Comparison of ENCODE assay signal across 11 mouse cellular contexts in genomic region chr1:38263251-38263650, GRCm38 (mm10).
DNase-seq lines count a peak whose midpoint lies in the region; ATAC-seq lines count a peak whose summit lies in the region.
"Had no signal": no experiment of that assay in that cellular context is flagged by ENCODE, and none has a peak within 500 bp of the region (broad histone marks: within the 10 kb centered on the region; RNA-seq: fewer than 3 reads in every experiment).

No protein-coding gene starts in this region.

- no peak for DNase-seq in frontal cortex, postnatal 14 days (ENCODE audit: low spot score in 2 of 2)
- DNase-seq in 3134 (ENCODE audit: extremely low read depth, insufficient read length, low spot score) = peak; percentile 43
- peak; percentile 83 for DNase-seq in embryonic facial prominence, embryonic 14.5 days (ENCODE audit: low spot score)
- DNase-seq in urinary bladder, adult 2 months (ENCODE audit: low spot score) = no peak
- DNase-seq in kidney, postnatal 10 days = no peak
- DNase-seq: cerebellum, adult 9-11 months had no signal

- H3K27ac ChIP-seq in embryonic facial prominence, embryonic 14.5 days (replicated peaks; ENCODE audit: low read depth, low read length) = peak overlapping the region; percentile 35; the same call in 1 of the 2 replicates
- peak overlapping the region; percentile 59 for H3K27ac ChIP-seq in limb, embryonic 15.5 days
- no peak overlapping the region for H3K27ac ChIP-seq in forebrain, embryonic 15.5 days (replicated peaks)
- H3K27ac ChIP-seq: forebrain, embryonic 12.5 days; liver, embryonic 14.5 days had no signal

- no peak overlapping the region for H3K4me2 ChIP-seq in embryonic facial prominence, embryonic 14.5 days (ENCODE audit: low read depth, low read length)
- H3K4me2 ChIP-seq in limb, embryonic 15.5 days = no peak overlapping the region
- no peak overlapping the region for H3K4me2 ChIP-seq in forebrain, embryonic 15.5 days (replicated peaks)
- H3K4me2 ChIP-seq: forebrain, embryonic 12.5 days had no signal

- H3K27me3 ChIP-seq in embryonic facial prominence, embryonic 14.5 days (replicated peaks; ENCODE audit: control insufficient read depth, insufficient read depth, low read length) = no peaks in the 10 kb centered on the region
- H3K27me3 ChIP-seq in limb, embryonic 15.5 days = no peaks in the 10 kb centered on the region
- no peaks in the 10 kb centered on the region for H3K27me3 ChIP-seq in forebrain, embryonic 15.5 days

- WGBS in embryonic facial prominence, embryonic 14.5 days = 35% methylated on average over 8 of the region's 8 CpGs
- 52% methylated on average over 8 of the region's 8 CpGs for WGBS in limb, embryonic 15.5 days
- 28% methylated on average over 8 of the region's 8 CpGs for WGBS in forebrain, embryonic 15.5 days

- 0 out of 2 replicates have a peak overlapping the region, but pooled peaks have one; percentile 4 for H3K9ac ChIP-seq in embryonic facial prominence, embryonic 14.5 days (ENCODE audit: low read depth, low read length)
- H3K9ac ChIP-seq in limb, embryonic 15.5 days = no peak overlapping the region
- no peak overlapping the region for H3K9ac ChIP-seq in forebrain, embryonic 15.5 days (replicated peaks)
- H3K9ac ChIP-seq: forebrain, embryonic 12.5 days; liver, embryonic 14.5 days had no signal

- peaks cover 49% of the 10 kb centered on the region for H3K4me1 ChIP-seq in embryonic facial prominence, embryonic 14.5 days (ENCODE audit: control insufficient read depth, insufficient read depth, low read length)
- H3K4me1 ChIP-seq in limb, embryonic 15.5 days = peaks cover 36% of the 10 kb centered on the region
- peaks cover 18% of the 10 kb centered on the region for H3K4me1 ChIP-seq in forebrain, embryonic 15.5 days

- H3K9me3 ChIP-seq in embryonic facial prominence, embryonic 14.5 days (ENCODE audit: control insufficient read depth, low read length) = no peaks in the 10 kb centered on the region
- no peaks in the 10 kb centered on the region for H3K9me3 ChIP-seq in limb, embryonic 15.5 days
- H3K9me3 ChIP-seq in forebrain, embryonic 15.5 days = no peaks in the 10 kb centered on the region

- H3K36me3 ChIP-seq in embryonic facial prominence, embryonic 14.5 days (ENCODE audit: control insufficient read depth, insufficient read depth, low read length) = peaks cover 12% of the 10 kb centered on the region
- no peaks in the 10 kb centered on the region for H3K36me3 ChIP-seq in limb, embryonic 15.5 days
- peaks cover 6% of the 10 kb centered on the region; the same call in 1 of the 2 replicates for H3K36me3 ChIP-seq in forebrain, embryonic 15.5 days

- no peak overlapping the region for H3K4me3 ChIP-seq in embryonic facial prominence, embryonic 14.5 days (ENCODE audit: low read depth, low read length)
- no peak overlapping the region for H3K4me3 ChIP-seq in limb, embryonic 15.5 days
- no peak overlapping the region for H3K4me3 ChIP-seq in forebrain, embryonic 15.5 days
- H3K4me3 ChIP-seq: forebrain, embryonic 12.5 days had no signal

- peak; percentile 74 for ATAC-seq in frontal cortex, adult (ENCODE audit: low TSS enrichment)
- no peak for ATAC-seq in embryonic facial prominence, embryonic 14.5 days (ENCODE audit: low read depth)
- ATAC-seq in limb, embryonic 15.5 days (ENCODE audit: insufficient number of reproducible peaks, low FRiP score, low TSS enrichment, low read depth) = no peak
- ATAC-seq in forebrain, embryonic 15.5 days (replicated peaks) = no peak

Comparison
In these comparisons a context has a peak if more than half of its experiments do, and no peak if none do; other contexts are left out.
1. DNase-seq: peak in 3134 (single experiment) and embryonic facial prominence, embryonic 14.5 days (single experiment); none in frontal cortex, postnatal 14 days (0 of 2), urinary bladder, adult 2 months (single experiment) and kidney, postnatal 10 days (single experiment).